In genomic region chr14:113710953-113711352, GRCm38 (mm10) we compare ENCODE assay signal across 23 mouse cellular contexts.
DNase-seq lines count a peak whose midpoint lies in the region; ATAC-seq and TF ChIP-seq lines count a peak whose summit lies in the region.
"Had no signal": no experiment of that assay in that cellular context is flagged by ENCODE, and none has a peak within 500 bp of the region (broad histone marks: within the 10 kb centered on the region; RNA-seq: fewer than 3 reads in every experiment).

No protein-coding gene starts in this region.

- 73% methylated on average over 2 of the region's 2 CpGs for WGBS in midbrain, embryonic 11.5 days
- 72% methylated on average over 2 of the region's 2 CpGs for WGBS in midbrain, embryonic 13.5 days

- no peaks in the 10 kb centered on the region for H3K36me3 ChIP-seq in midbrain, embryonic 11.5 days (ENCODE audit: control insufficient read depth, insufficient read depth, low read length)
- H3K36me3 ChIP-seq in midbrain, embryonic 13.5 days = no peaks in the 10 kb centered on the region
- no peaks in the 10 kb centered on the region for H3K36me3 ChIP-seq in ES-E14 (ENCODE audit: control insufficient read depth, insufficient read depth, low read length, poor library complexity, severe bottlenecking)
- peaks cover 0 to 3% of the 10 kb centered on the region in 2 experiments; a peak in 1 of 4 replicates for H3K36me3 ChIP-seq in MEL (ENCODE audit: control insufficient read depth in 1 of 2, insufficient read depth in 2 of 2, low read length in 2 of 2)
- H3K36me3 ChIP-seq: G1E had no signal

- no peaks in the 10 kb centered on the region for H3K9me3 ChIP-seq in midbrain, embryonic 11.5 days (ENCODE audit: control insufficient read depth, low read length)
- H3K9me3 ChIP-seq in midbrain, embryonic 13.5 days = no peaks in the 10 kb centered on the region
- H3K9me3 ChIP-seq in ES-E14 (ENCODE audit: control insufficient read depth, insufficient read depth, low read depth, low read length) = no peaks in the 10 kb centered on the region
- no peaks in the 10 kb centered on the region for H3K9me3 ChIP-seq in MEL (replicated peaks; ENCODE audit: insufficient read depth, low read length)

- no peak for ATAC-seq in midbrain, embryonic 11.5 days (ENCODE audit: low FRiP score)
- ATAC-seq in midbrain, embryonic 13.5 days = no peak
- ATAC-seq: activated CD4-positive, CD25-positive, alpha-beta regulatory T cell, adult 4 months; CD4-positive, CD25-positive, alpha-beta regulatory T cell, adult 4 months; Patski had no signal

- no peak for TF ChIP-seq EP300 in MEL (IDR thresholded peaks at IDR 0.05; ENCODE audit: low read depth in 1 of 2, low read length in 2 of 2)

- H3K4me1 ChIP-seq in midbrain, embryonic 11.5 days (ENCODE audit: control insufficient read depth, insufficient read depth, low read length) = no peaks in the 10 kb centered on the region
- H3K4me1 ChIP-seq in midbrain, embryonic 13.5 days (replicated peaks) = no peaks in the 10 kb centered on the region
- H3K4me1 ChIP-seq in ES-E14 (ENCODE audit: control insufficient read depth in 2 of 2, insufficient read depth in 2 of 2, low read length in 2 of 2, poor library complexity in 1 of 2) (no peaks in the 10 kb centered on the region), MEL (ENCODE audit: control insufficient read depth in 1 of 2, insufficient read depth in 2 of 2, low read length in 2 of 2) (0 out of 4 replicates have a peak, but pooled peaks cover 0 to 2% of the 10 kb centered on the region in 2 experiments)

- no peak overlapping the region for H3K4me3 ChIP-seq in midbrain, embryonic 11.5 days (ENCODE audit: low read depth, low read length)
- H3K4me3 ChIP-seq in midbrain, embryonic 13.5 days (replicated peaks) = no peak overlapping the region
- H3K4me3 ChIP-seq in ES-E14 (ENCODE audit: insufficient read depth in 1 of 2, low read depth in 1 of 2, low read length in 2 of 2, poor library complexity in 1 of 2, severe bottlenecking in 1 of 2) (no peak overlapping the region), MEL (ENCODE audit: control insufficient read depth in 1 of 2, insufficient read depth in 1 of 2, low read depth in 2 of 2, low read length in 2 of 2) (no peak overlapping the region)

- peak; percentile 21 for DNase-seq in midbrain, embryonic 11.5 days (ENCODE audit: low spot score, missing footprints)
- DNase-seq in ES-E14 (ENCODE audit: low read depth, low spot score) (no peak), MEL (ENCODE audit: low read depth, low spot score) (no peak)
- DNase-seq in gastrocnemius, postnatal 14 days = no peak
- DNase-seq in cerebellum, adult 9-11 months = no peak
- DNase-seq: adrenal gland, adult 2 months; adrenal gland, adult 8-10 months; adrenal gland, postnatal 10 days; adrenal gland, postnatal 14 days; adrenal gland, postnatal 25 days; adrenal gland, postnatal 36 days; B cell, adult 2 months; cerebellum, adult 11 months; cerebellum, adult 11-12 months; cerebellum, adult 18-20 months; cerebellum, adult 2 months; cerebellum, adult 8-10 months had no signal

- TF ChIP-seq CTCF in MEL (IDR thresholded peaks at IDR 0.05 in 2 of 3, conservative IDR thresholded peaks at IDR 0.05 in 1 of 3; ENCODE audit: control insufficient read depth in 1 of 3, insufficient read depth in 1 of 3, low read depth in 2 of 3, low read length in 3 of 3, poor library complexity in 1 of 3, severe bottlenecking in 1 of 3) = no peak

- no peaks in the 10 kb centered on the region for H3K79me2 ChIP-seq in MEL (ENCODE audit: control insufficient read depth, insufficient read depth, low read length, poor library complexity)

- H3K27me3 ChIP-seq in midbrain, embryonic 11.5 days (ENCODE audit: control insufficient read depth, insufficient read depth, low read length) = no peaks in the 10 kb centered on the region
- no peaks in the 10 kb centered on the region for H3K27me3 ChIP-seq in midbrain, embryonic 13.5 days
- H3K27me3 ChIP-seq in MEL (ENCODE audit: control insufficient read depth in 1 of 2, insufficient read depth in 2 of 2, low read length in 2 of 2) = no peaks in the 10 kb centered on the region
- H3K27me3 ChIP-seq: CH12.LX, Patski had no signal

- in situ Hi-C loops in ES-E14 (cut with MboI; ENCODE audit: low sequenced_read_pairs in 2 of 2, unreplicated experiment in 2 of 2) = no loop called here

- H3K9ac ChIP-seq in midbrain, embryonic 11.5 days (ENCODE audit: low read length) = no peak overlapping the region
- H3K9ac ChIP-seq in midbrain, embryonic 13.5 days (replicated peaks) = no peak overlapping the region
- no peak overlapping the region for H3K9ac ChIP-seq in ES-E14 (ENCODE audit: insufficient read depth, low read depth, low read length, poor library complexity, severe bottlenecking)
- H3K9ac ChIP-seq in MEL (ENCODE audit: control insufficient read depth, low read depth, low read length, poor library complexity, severe bottlenecking) = no peak overlapping the region

- H3K27ac ChIP-seq in midbrain, embryonic 11.5 days (ENCODE audit: low read depth, low read length) = no peak overlapping the region
- no peak overlapping the region for H3K27ac ChIP-seq in midbrain, embryonic 13.5 days
- H3K27ac ChIP-seq in ES-E14 (ENCODE audit: insufficient read depth, low read depth, low read length, poor library complexity, severe bottlenecking) (no peak overlapping the region), MEL (ENCODE audit: control insufficient read depth, low read depth, low read length) (no peak overlapping the region)

- no peak for TF ChIP-seq POLR2A in MEL (IDR thresholded peaks at IDR 0.05; ENCODE audit: control insufficient read depth in 1 of 2, insufficient read depth in 1 of 2, low read depth in 1 of 2, low read length in 2 of 2, poor library complexity in 1 of 2)

- H3K4me2 ChIP-seq in midbrain, embryonic 11.5 days = no peak overlapping the region
- H3K4me2 ChIP-seq in midbrain, embryonic 13.5 days (replicated peaks) = no peak overlapping the region

- no peak for TF ChIP-seq RAD21 in MEL (IDR thresholded peaks at IDR 0.05; ENCODE audit: low read depth, low read length)

- intact Hi-C loops in gastrocnemius, postnatal 14 days (cut with DNase I; ENCODE audit: low total_unique reads) = no loop called here

TF ChIP-seq in ES-E14, 5 proteins besides CTCF, POLR2A, EP300 and RAD21:
- peak; percentile 54; the same call in 1 of the 2 replicates for TF ChIP-seq ZNF384 (IDR thresholded peaks at IDR 0.05; ENCODE audit: low read depth, low read length)
- no peak for TF ChIP-seq HCFC1 (IDR thresholded peaks at IDR 0.05; ENCODE audit: borderline replicate concordance, insufficient read depth, low read length)

TF ChIP-seq in MEL, 35 proteins besides CTCF, POLR2A, EP300 and RAD21:
- TF ChIP-seq ELF1 (IDR thresholded peaks at IDR 0.05; ENCODE audit: low read depth, low read length) = no peak
- TF ChIP-seq ZNF384 (IDR thresholded peaks at IDR 0.05; ENCODE audit: low read depth, low read length) = peak; percentile 84
TF ChIP-seq in MEL: peak in this region for 1.
